Mouse (Mus musculus) midbrain, embryonic 16.5 days (tissue): Measurements from ENCODE around the gene Pla2g2e. TPM values are rescaled to one million over a fixed set of nuclear protein-coding genes. Genes with fewer than 3 reads are reported as not detected.

Experiments
- ATAC-seq: fragments of 200-750 bp; cut with Nextera tagmentation; 2 replicates; pipeline ENCODE4 v1.8.0; 2017; ENCODE audit warnings: moderate TSS enrichment
- H3K27ac ChIP-seq: fragments of 300-500 bp; sonication (generic); 2 replicates; pipeline ENCODE4 v1.5.1; 2014; ENCODE audit warnings: mild to moderate bottlenecking, low read length, mixed read lengths
- H3K27me3 ChIP-seq: fragments of 300-500 bp; sonication (generic); 2 replicates; pipeline ENCODE4 v1.6.1; 2014; ENCODE audit warnings: low read depth, low read length, mixed read lengths; ENCODE audit not compliant: control insufficient read depth, insufficient read depth
- H3K36me3 ChIP-seq: fragments of 300-500 bp; sonication (generic); 2 replicates; pipeline ENCODE4 v1.6.1; 2014; ENCODE audit warnings: mild to moderate bottlenecking, low read length, moderate library complexity, mixed read lengths; ENCODE audit not compliant: control insufficient read depth, insufficient read depth
- H3K4me1 ChIP-seq: fragments of 300-500 bp; sonication (generic); 2 replicates; pipeline ENCODE4 v1.6.1; 2014; ENCODE audit warnings: mild to moderate bottlenecking, low read length, mixed read lengths; ENCODE audit not compliant: control insufficient read depth, insufficient read depth
- H3K4me2 ChIP-seq: fragments of 300-500 bp; sonication (generic); 2 replicates; pipeline ENCODE4 v1.6.1; 2014; ENCODE audit warnings: mild to moderate bottlenecking, low read length, mixed read lengths
- H3K4me3 ChIP-seq: fragments of 300-500 bp; sonication (generic); 2 replicates; pipeline ENCODE4 v1.5.1; 2014; ENCODE audit warnings: low read depth, mild to moderate bottlenecking, low read length, moderate library complexity, mixed read lengths
- H3K9ac ChIP-seq: fragments of 300-500 bp; sonication (generic); 2 replicates; pipeline ENCODE4 v1.6.1; 2014; ENCODE audit warnings: low read depth, low read length, mixed read lengths
- H3K9me3 ChIP-seq: fragments of 300-500 bp; sonication (generic); replicated peaks from 2 replicates; pipeline ENCODE4 v1.6.1; 2014; ENCODE audit warnings: mild to moderate bottlenecking, low read length, mixed read lengths; ENCODE audit not compliant: control insufficient read depth, poor library complexity, severe bottlenecking
- WGBS: fragments of 180-500 bp; shearing (Covaris S2); extraction: QIAGEN DNeasy Blood & Tissue Kit; methylation state at CpG from one replicate; pipeline ENCODE4 v1.1.7; 2014; 5-methylcytosine and 5-hydroxymethylcytosine counted together
- polyA plus RNA-seq: library from polyadenylated mRNA; unstranded; fragments of >200 nt; fragmentation: Nextera tagmentation; extraction: Ambion mirVana; gene quantifications from 2 replicates; pipeline ENCODE4 v1.2.1, GENCODE M21; 2015

The Pla2g2e gene
- polyA plus RNA-seq, 1 experiment from 2014 or later = not detected

DNA sequence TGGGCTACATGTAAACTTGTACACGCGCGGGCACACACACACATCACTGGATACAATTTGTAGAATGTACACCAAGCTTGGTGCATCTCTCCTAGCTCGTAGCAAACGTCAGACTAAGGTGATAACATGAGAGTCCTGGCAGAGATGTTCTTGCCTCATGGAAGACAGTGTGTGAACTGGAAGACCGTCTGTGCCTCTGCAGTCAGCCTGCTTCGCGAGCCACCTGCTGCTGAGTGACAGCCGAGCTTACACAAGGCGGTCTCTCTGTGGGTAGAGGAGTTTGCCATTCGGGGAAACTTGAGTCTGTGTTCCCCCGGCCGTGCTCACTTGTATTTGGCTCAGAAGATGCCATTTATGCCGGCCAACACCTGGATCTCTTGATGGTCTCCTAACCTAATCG, 19.3 kb upstream of the Pla2g2e start:
- no peaks in the 10 kb centered on the region for H3K36me3 ChIP-seq
- no peak overlapping the region for H3K9ac ChIP-seq
- ATAC-seq = no peak
- peaks cover 3% of the 10 kb centered on the region; the same call in 1 of the 2 replicates for H3K4me1 ChIP-seq
- H3K4me2 ChIP-seq = no peak overlapping the region
- H3K27me3 ChIP-seq = no peaks in the 10 kb centered on the region
- H3K27ac ChIP-seq = no peak overlapping the region
- 84% methylated on average over 15 of the region's 15 CpGs for whole genome bisulfite sequencing
- no peak overlapping the region for H3K4me3 ChIP-seq
- H3K9me3 ChIP-seq = no peaks in the 10 kb centered on the region

DNA sequence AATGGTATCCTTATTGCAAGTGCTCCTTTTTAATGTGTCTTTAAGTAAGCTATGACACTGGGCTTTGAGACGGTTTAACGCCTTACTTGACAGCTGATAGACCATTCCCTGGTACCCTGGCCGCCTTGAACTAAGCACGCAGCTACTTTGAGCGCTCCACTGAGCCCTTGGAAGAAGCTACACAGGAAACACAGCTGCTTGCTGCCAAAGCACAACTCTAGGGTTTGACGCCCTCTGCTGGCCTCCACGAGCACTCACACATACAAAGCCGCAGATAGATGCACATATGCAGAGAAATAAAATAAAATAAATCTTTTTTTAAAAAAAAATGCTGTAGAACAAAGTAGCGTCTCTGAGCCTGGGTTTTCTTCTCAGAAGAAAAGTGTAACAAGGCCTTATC, 18.5 kb upstream of the Pla2g2e start:
- no peaks in the 10 kb centered on the region for H3K27me3 ChIP-seq
- H3K9me3 ChIP-seq = no peaks in the 10 kb centered on the region
- peaks cover 3% of the 10 kb centered on the region; the same call in 1 of the 2 replicates for H3K4me1 ChIP-seq
- peak overlapping the region; percentile 59 for H3K27ac ChIP-seq
- peak overlapping the region; percentile 55 for H3K4me2 ChIP-seq
- no peaks in the 10 kb centered on the region for H3K36me3 ChIP-seq
- peak overlapping the region; percentile 32 for H3K4me3 ChIP-seq
- H3K9ac ChIP-seq = peak overlapping the region; percentile 52; the same call in 1 of the 2 replicates
- ATAC-seq = 0 out of 2 replicates have a peak, but pooled peaks have one; percentile 26
- WGBS = 15% methylated on average over 9 of the region's 9 CpGs

- Histone ChIP-seq H3K4me3 (peak overlapping the region; percentile 32), H3K4me2 (peak overlapping the region; percentile 55), H3K36me3 (no peaks in the 10 kb centered on the region), H3K4me1 (peaks cover 3% of the 10 kb centered on the region; the same call in 1 of the 2 replicates), H3K27ac (peak overlapping the region; percentile 59), H3K9me3 (no peaks in the 10 kb centered on the region), H3K27me3 (no peaks in the 10 kb centered on the region), H3K9ac (peak overlapping the region; percentile 52; the same call in 1 of the 2 replicates)
- ATAC-seq = peak; percentile 85
- WGBS = 4% methylated on average over 13 of the region's 13 CpGs
Measured at GRCm38 (mm10) chr4:138859728-138860127, 18.0 kb upstream of the Pla2g2e start.

DNA sequence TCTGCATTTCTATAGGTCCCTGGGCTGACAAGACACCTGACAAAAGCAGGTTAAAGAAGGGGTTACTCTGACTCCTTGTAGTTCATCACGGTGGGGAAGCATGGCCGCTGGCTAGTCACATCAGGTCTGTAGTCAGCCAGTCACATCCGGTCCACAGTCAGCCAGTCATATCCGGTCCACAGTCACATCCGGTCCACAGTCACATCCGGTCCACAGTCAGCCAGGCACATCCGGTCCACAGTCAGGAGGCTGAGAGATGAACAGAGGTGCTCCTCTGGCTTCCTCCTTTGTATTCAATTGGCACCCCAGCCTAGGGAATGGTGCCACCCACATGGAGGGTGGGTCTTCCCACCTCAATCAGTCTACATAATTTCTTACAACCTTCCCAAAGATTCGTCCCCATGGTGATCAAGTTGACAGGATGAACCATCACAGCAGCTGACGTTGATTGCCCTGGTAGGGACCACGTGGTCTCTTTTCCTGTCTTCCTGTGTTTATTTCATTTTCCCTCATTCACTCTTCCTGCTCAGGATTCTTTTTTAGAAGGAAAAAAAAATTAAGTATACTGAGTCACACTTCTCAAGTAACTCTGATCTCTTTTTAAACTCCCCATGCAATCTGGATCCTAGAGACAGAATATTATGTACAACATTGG, 14.3 kb upstream of the Pla2g2e start, which contains the start of gene Pla2g5:
Pla2g5 (minus strand) TSS at position 139 of the 655 bp plus-strand sequence.
- no peak within 1 kb of the TSS for H3K4me2 ChIP-seq
- no peak within 1 kb of the TSS for H3K9ac ChIP-seq
- H3K36me3 ChIP-seq = no peaks in the 10 kb centered on the region
- H3K4me3 ChIP-seq = no peak within 1 kb of the TSS
- peaks cover 3% of the 10 kb centered on the region; the same call in 1 of the 2 replicates for H3K4me1 ChIP-seq
- H3K9me3 ChIP-seq = no peaks in the 10 kb centered on the region
- 73% methylated on average over 10 of the region's 10 CpGs for WGBS
- no peak within 1 kb of the TSS for H3K27ac ChIP-seq
- no peak for ATAC-seq
- no peaks in the 10 kb centered on the region for H3K27me3 ChIP-seq

GRCm38 (mm10) chr4:138865092-138865491, 12.7 kb upstream of the Pla2g2e start:
- no peaks in the 10 kb centered on the region for H3K36me3 ChIP-seq
- WGBS = 60% methylated on average over 5 of the region's 5 CpGs
- ATAC-seq = no peak

DNA sequence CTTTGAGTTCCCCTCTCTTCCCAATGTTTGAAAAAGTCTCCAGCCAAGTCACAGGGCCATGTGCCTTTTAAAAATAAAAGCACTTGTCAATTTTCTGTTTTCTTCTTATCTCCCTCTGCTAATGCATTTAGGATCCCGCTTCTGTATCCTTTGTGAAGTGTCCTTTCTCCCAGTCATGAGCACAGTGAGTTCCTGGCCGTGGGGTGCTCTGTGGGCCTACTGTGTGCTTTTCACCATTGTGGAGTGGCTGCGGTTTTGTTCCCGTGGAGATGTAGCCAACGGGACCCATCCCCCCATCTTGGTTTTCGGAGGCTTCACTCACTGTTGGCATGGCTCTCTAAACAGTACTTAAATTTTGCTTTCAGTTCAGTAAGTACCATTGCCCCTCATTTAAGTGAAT, 11.8 kb upstream of the Pla2g2e start:
- no peak for ATAC-seq
- no peaks in the 10 kb centered on the region for H3K9me3 ChIP-seq
- H3K27me3 ChIP-seq = no peaks in the 10 kb centered on the region
- no peaks in the 10 kb centered on the region for H3K36me3 ChIP-seq
- no peak overlapping the region for H3K9ac ChIP-seq
- no peaks in the 10 kb centered on the region for H3K4me1 ChIP-seq
- no peak overlapping the region for H3K27ac ChIP-seq
- no peak overlapping the region for H3K4me2 ChIP-seq
- H3K4me3 ChIP-seq = no peak overlapping the region
- WGBS = 69% methylated on average over 6 of the region's 6 CpGs

More at GRCm38 (mm10) chr4:138865092-138865491, 12.7 kb upstream of the Pla2g2e start:
- no peaks in the 10 kb centered on the region for H3K4me1 ChIP-seq
- H3K9me3 ChIP-seq = no peaks in the 10 kb centered on the region
- H3K4me2 ChIP-seq = no peak overlapping the region
- H3K27ac ChIP-seq = no peak overlapping the region
- no peak overlapping the region for H3K4me3 ChIP-seq
- no peak overlapping the region for H3K9ac ChIP-seq
- no peaks in the 10 kb centered on the region for H3K27me3 ChIP-seq

DNA sequence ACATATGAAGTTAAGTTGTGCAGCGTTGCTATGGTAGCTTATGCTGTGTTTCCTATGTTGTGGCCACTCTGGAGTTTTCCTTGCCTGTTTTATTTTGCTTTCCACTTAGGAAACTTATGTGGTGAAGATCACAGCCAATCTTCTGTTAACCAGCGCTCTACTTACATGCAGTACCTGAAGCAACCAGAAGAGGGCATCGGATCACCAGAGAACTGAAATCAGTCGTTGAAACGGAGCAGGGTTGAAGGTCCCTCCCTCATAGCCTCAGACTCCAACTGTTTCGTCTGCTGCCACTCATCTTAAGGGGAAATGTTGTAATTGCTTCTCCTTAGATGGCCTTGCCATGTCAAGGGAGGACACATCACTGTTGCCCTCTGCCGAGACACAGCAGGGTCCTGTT, 11.3 kb upstream of the Pla2g2e start:
- no peak for ATAC-seq
- Histone ChIP-seq H3K27me3 (no peaks in the 10 kb centered on the region), H3K4me2 (no peak overlapping the region), H3K9me3 (no peaks in the 10 kb centered on the region), H3K4me3 (no peak overlapping the region), H3K4me1 (no peaks in the 10 kb centered on the region), H3K27ac (no peak overlapping the region), H3K36me3 (no peaks in the 10 kb centered on the region), H3K9ac (no peak overlapping the region)
- WGBS = 15% methylated on average over 7 of the region's 7 CpGs

- Histone ChIP-seq H3K9ac (no peak overlapping the region), H3K4me2 (no peak overlapping the region), H3K4me1 (no peaks in the 10 kb centered on the region), H3K36me3 (no peaks in the 10 kb centered on the region), H3K27me3 (no peaks in the 10 kb centered on the region), H3K9me3 (no peaks in the 10 kb centered on the region), H3K4me3 (no peak overlapping the region), H3K27ac (no peak overlapping the region)
- no peak for ATAC-seq
- 53% methylated on average over 8 of the region's 8 CpGs for WGBS
Measured at GRCm38 (mm10) chr4:138868666-138869065, 9.1 kb upstream of the Pla2g2e start.

DNA sequence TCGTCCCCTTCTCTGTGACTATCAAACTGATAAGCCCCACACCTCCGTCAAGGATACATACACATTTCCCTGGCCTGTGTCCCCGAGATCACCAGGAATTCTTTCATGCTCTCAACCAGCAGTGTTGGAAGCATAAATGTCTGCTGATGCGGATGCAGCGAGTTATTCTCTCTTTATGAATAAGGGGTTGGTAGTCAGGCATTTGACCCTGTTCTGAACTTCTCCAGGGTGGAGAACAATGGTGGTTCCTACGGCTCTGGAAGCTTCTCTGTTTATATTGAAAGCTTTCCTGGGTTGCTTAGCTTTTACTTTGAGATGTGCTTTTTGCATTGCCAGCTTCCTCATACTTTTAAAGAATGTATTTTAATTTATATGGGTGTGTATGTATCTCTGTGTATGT, 3.9 kb upstream of the Pla2g2e start, which contains the start of gene Gm13030:
Gm13030 (minus strand) TSS at position 101 of the 400 bp plus-strand sequence.
- Histone ChIP-seq H3K9ac (no peak within 1 kb of the TSS), H3K27me3 (no peaks in the 10 kb centered on the region), H3K27ac (no peak within 1 kb of the TSS), H3K9me3 (no peaks in the 10 kb centered on the region), H3K4me2 (no peak within 1 kb of the TSS), H3K4me3 (no peak within 1 kb of the TSS), H3K4me1 (no peaks in the 10 kb centered on the region), H3K36me3 (no peaks in the 10 kb centered on the region)
- 86% methylated on average over 6 of the region's 6 CpGs for WGBS
- no peak for ATAC-seq
